In the genomic region with DNA sequence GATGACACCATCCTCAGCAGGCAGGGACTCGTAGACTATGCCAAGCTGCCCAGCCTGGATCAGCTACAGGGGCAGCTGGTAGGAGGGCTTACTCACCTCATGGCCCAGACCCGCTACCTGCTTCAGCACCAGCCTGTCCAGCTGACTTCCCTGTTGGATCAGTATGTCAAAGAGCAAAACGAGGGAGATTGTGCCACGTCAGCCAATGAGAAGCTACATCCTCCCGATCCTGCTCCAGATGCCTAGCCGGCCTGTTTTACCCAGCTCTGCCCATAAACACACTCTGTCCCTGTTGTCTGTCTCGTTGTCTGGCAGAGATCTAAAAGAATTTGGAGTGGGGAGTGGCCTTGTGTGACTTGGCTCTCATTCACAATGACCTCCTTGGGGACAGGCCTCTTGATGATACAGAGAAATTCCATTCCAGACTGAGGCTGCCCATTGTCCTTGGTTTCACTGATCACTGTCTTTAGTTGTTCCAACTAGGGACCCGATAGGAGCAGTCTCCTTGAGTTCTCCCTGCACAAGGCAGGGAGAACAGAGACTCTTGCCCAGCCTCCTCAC, we compare ENCODE assay signal across 35 mouse cellular contexts. TPM values are rescaled to one million over a fixed set of nuclear protein-coding genes. Genes with fewer than 3 reads are reported as not detected.
DNase-seq lines count a peak whose midpoint lies in the region; ATAC-seq and TF ChIP-seq lines count a peak whose summit lies in the region.
"Had no signal": no experiment of that assay in that cellular context is flagged by ENCODE, and none has a peak within 500 bp of the region (broad histone marks: within the 10 kb centered on the region; RNA-seq: fewer than 3 reads in every experiment).

No protein-coding gene starts in this region.

- TF ChIP-seq CTCF in left cerebral cortex, adult 2 months (IDR thresholded peaks at IDR 0.05): no peak

- H3K4me1 ChIP-seq in heart, embryonic 11.5 days (ENCODE audit: control insufficient read depth, insufficient read depth, low read length): peaks cover 14% of the 10 kb centered on the region

- intact Hi-C loops in left cerebral cortex, adult 2 months (cut with DNase I): no loop called here

- no peak overlapping the region for H3K27ac ChIP-seq in heart, embryonic 11.5 days (ENCODE audit: low read depth, low read length)
- H3K27ac ChIP-seq in left cerebral cortex, adult 2 months: no peak overlapping the region
- H3K27ac ChIP-seq: embryonic facial prominence, embryonic 13.5 days; forebrain, embryonic 10.5 days; forebrain, embryonic 15.5 days; hindbrain, embryonic 10.5 days; kidney, embryonic 15.5 days; layer of hippocampus, adult 2 months; liver, embryonic 12.5 days; macrophage; midbrain, embryonic 13.5 days; neural tube, embryonic 15.5 days had no signal

- 81% methylated on average over 8 of the region's 8 CpGs for WGBS in heart, embryonic 11.5 days (ENCODE audit: insufficient replicate concordance)

- H3K27me3 ChIP-seq in heart, embryonic 11.5 days (ENCODE audit: control insufficient read depth, insufficient read depth, low read length): no peaks in the 10 kb centered on the region
- H3K27me3 ChIP-seq: embryonic facial prominence, embryonic 13.5 days; forebrain, embryonic 15.5 days; kidney, embryonic 15.5 days; liver, embryonic 12.5 days; midbrain, embryonic 13.5 days; neural tube, embryonic 15.5 days had no signal

- H3K9ac ChIP-seq in heart, embryonic 11.5 days (ENCODE audit: low read depth, low read length): no peak overlapping the region
- H3K9ac ChIP-seq: embryonic facial prominence, embryonic 13.5 days; forebrain, embryonic 15.5 days; kidney, embryonic 15.5 days; liver, embryonic 12.5 days; liver, postnatal 0 days; midbrain, embryonic 13.5 days; neural tube, embryonic 15.5 days had no signal

- ATAC-seq in heart, embryonic 11.5 days (replicated peaks; ENCODE audit: insufficient number of reproducible peaks, low FRiP score, low TSS enrichment): no peak
- ATAC-seq: activated CD4-positive, CD25-positive, alpha-beta regulatory T cell, adult 4 months; forebrain, embryonic 15.5 days; hindbrain, embryonic 16.5 days; liver, embryonic 12.5 days; liver, postnatal 0 days; midbrain, embryonic 13.5 days had no signal

- DNase-seq in heart, adult 11 months: peak; percentile 89
- peak; percentile 85 for DNase-seq in Muller cell, postnatal 12 days (ENCODE audit: inconsistent ontology term)
- peak; percentile 80 for DNase-seq in adrenal gland, adult 8-10 months
- DNase-seq in testis, postnatal 14 days (ENCODE audit: low spot score): peak; percentile 72
- DNase-seq in layer of hippocampus, adult 9-11 months: no peak
- DNase-seq in left cerebral cortex, adult 2 months (ENCODE audit: extremely low spot score in 1 of 2, low spot score in 2 of 2): no peak
- DNase-seq: cerebellum, adult 11 months; cerebellum, postnatal 10 days; heart, postnatal 14 days; kidney, adult 18-20 months; kidney, postnatal 36 days; left cerebral cortex, postnatal 4 days; liver, postnatal 0 days; right cerebral cortex, adult 18-20 months; thymus, adult 18-20 months; thymus, postnatal 25 days had no signal

- peaks cover 4% of the 10 kb centered on the region for H3K36me3 ChIP-seq in heart, embryonic 11.5 days (ENCODE audit: control insufficient read depth, insufficient read depth, low read length)

- H3K9me3 ChIP-seq in heart, embryonic 11.5 days (replicated peaks; ENCODE audit: control insufficient read depth, low read length): no peaks in the 10 kb centered on the region
- H3K9me3 ChIP-seq: embryonic facial prominence, embryonic 13.5 days; forebrain, embryonic 10.5 days; forebrain, embryonic 15.5 days; kidney, embryonic 15.5 days; liver, embryonic 12.5 days; midbrain, embryonic 13.5 days; neural tube, embryonic 15.5 days had no signal

- H3K4me3 ChIP-seq in heart, embryonic 11.5 days (ENCODE audit: low read depth, low read length): no peak overlapping the region
- no peak overlapping the region for H3K4me3 ChIP-seq in left cerebral cortex, adult 2 months
- H3K4me3 ChIP-seq: embryonic facial prominence, embryonic 13.5 days; forebrain, embryonic 10.5 days; forebrain, embryonic 15.5 days; hindbrain, embryonic 10.5 days; kidney, embryonic 15.5 days; layer of hippocampus, adult 2 months; liver, embryonic 12.5 days; midbrain, embryonic 13.5 days; neural tube, embryonic 15.5 days had no signal

- no peak overlapping the region for H3K4me2 ChIP-seq in heart, embryonic 11.5 days
- H3K4me2 ChIP-seq: embryonic facial prominence, embryonic 13.5 days; forebrain, embryonic 15.5 days; kidney, embryonic 15.5 days; liver, embryonic 12.5 days; midbrain, embryonic 13.5 days; neural tube, embryonic 15.5 days had no signal

RNA-seq across cellular contexts. Expression of gene Osbpl7, which starts 2.3 kb away (rescaled TPM):
- 3.9 and 4.1 TPM in 2 replicates for polyA plus RNA-seq in heart, embryonic 11.5 days (2014; fragmentation: Nextera tagmentation; extraction: Ambion mirVana)
- total RNA-seq in adrenal gland, adult 8-10 months (2022): 10 to 100 TPM; 14.3 to 23.7 (median 18.1) TPM
- total RNA-seq in left cerebral cortex, adult 2 months (2021): 10 to 100 TPM; 14.0 to 15.2 TPM

RNA-seq across cellular contexts. Expression of gene Mrpl10, which starts 6.8 kb away (rescaled TPM):
- polyA plus RNA-seq in heart, embryonic 11.5 days (2014; fragmentation: Nextera tagmentation; extraction: Ambion mirVana): 83.9 and 87.2 TPM in 2 replicates
- total RNA-seq in adrenal gland, adult 8-10 months (2022): 100 to 1,000 TPM; 129 to 161 (median 147) TPM
- 10 to 100 TPM; 66.5 to 67.0 TPM for total RNA-seq in left cerebral cortex, adult 2 months (2021)

RNA-seq across cellular contexts. Expression of gene Lrrc46, which starts 7.0 kb away (rescaled TPM):
- 0.59 and 0.93 TPM in 2 replicates for polyA plus RNA-seq in heart, embryonic 11.5 days (2014; fragmentation: Nextera tagmentation; extraction: Ambion mirVana)
- 1 to 10 TPM; 1.1 to 1.5 (median 1.3) TPM for total RNA-seq in adrenal gland, adult 8-10 months (2022)
- total RNA-seq in left cerebral cortex, adult 2 months (2021): under 1 TPM; 0.51 to 0.52 TPM
- total RNA-seq: megakaryocyte-erythroid progenitor cell, adult 5-6 weeks; monocyte, adult 5-6 weeks had no signal
- polyA plus RNA-seq: activated CD4-positive, CD25-positive, alpha-beta regulatory T cell, adult 4 months; stomach, embryonic 14.5 days had no signal

RNA-seq across cellular contexts. Expression of gene Scrn2, which starts 18.4 kb away (rescaled TPM):
- polyA plus RNA-seq in heart, embryonic 11.5 days (2014; fragmentation: Nextera tagmentation; extraction: Ambion mirVana): 13.9 and 16.6 TPM in 2 replicates
- 10 to 100 TPM; 19.4 to 40.6 (median 31.8) TPM for total RNA-seq in adrenal gland, adult 8-10 months (2022)
- 1 to 10 TPM; 2.8 to 3.4 TPM for total RNA-seq in left cerebral cortex, adult 2 months (2021)

RNA-seq across cellular contexts. Expression of gene Sp6, which starts 35.0 kb away (rescaled TPM):
- polyA plus RNA-seq in heart, embryonic 11.5 days (2014; fragmentation: Nextera tagmentation; extraction: Ambion mirVana): 0.07 and 0.11 TPM in 2 replicates
- under 1 TPM; 0.28 to 0.94 (median 0.61) TPM for total RNA-seq in adrenal gland, adult 8-10 months (2022)
- total RNA-seq in left cerebral cortex, adult 2 months (2021): 1 to 10 TPM in 1 of 2 experiments, under 1 TPM in 1; 0.91 to 1.8 TPM
- total RNA-seq: MEL; monocyte, adult 5-6 weeks had no signal
- polyA plus RNA-seq: activated CD4-positive, CD25-positive, alpha-beta regulatory T cell, adult 4 months; heart, embryonic 14.5 days; intestine, embryonic 14.5 days; macrophage had no signal

Comparison
In these comparisons a context has a peak if more than half of its experiments do, and no peak if none do; other contexts are left out.
1. DNase-seq: peak in heart, adult 11 months (single experiment), Muller cell, postnatal 12 days (single experiment), adrenal gland, adult 8-10 months (single experiment) and testis, postnatal 14 days (single experiment); none in layer of hippocampus, adult 9-11 months (single experiment) and left cerebral cortex, adult 2 months (0 of 2).